ENCODE assay signal across 9 mouse cellular contexts in genomic region chr15:97135291-97135690, GRCm38 (mm10).
DNase-seq lines count a peak whose midpoint lies in the region; ATAC-seq lines count a peak whose summit lies in the region.
"Had no signal": no experiment of that assay in that cellular context is flagged by ENCODE, and none has a peak within 500 bp of the region (broad histone marks: within the 10 kb centered on the region; RNA-seq: fewer than 3 reads in every experiment).

No protein-coding gene starts in this region.

- no peak overlapping the region for H3K27ac ChIP-seq in forebrain, embryonic 11.5 days (ENCODE audit: low read depth, low read length)
- no peak overlapping the region for H3K27ac ChIP-seq in forebrain, embryonic 13.5 days
- H3K27ac ChIP-seq: liver, embryonic 15.5 days had no signal

- H3K36me3 ChIP-seq in forebrain, embryonic 11.5 days (ENCODE audit: control insufficient read depth, insufficient read depth, low read length) = no peaks in the 10 kb centered on the region
- no peaks in the 10 kb centered on the region for H3K36me3 ChIP-seq in forebrain, embryonic 13.5 days (ENCODE audit: poor library complexity, severe bottlenecking)
- H3K36me3 ChIP-seq: liver, embryonic 15.5 days had no signal

- H3K9me3 ChIP-seq in forebrain, embryonic 11.5 days (ENCODE audit: control insufficient read depth, low read length) = no peaks in the 10 kb centered on the region; the same call in 1 of the 2 replicates
- peaks cover 6% of the 10 kb centered on the region for H3K9me3 ChIP-seq in forebrain, embryonic 13.5 days (replicated peaks)
- H3K9me3 ChIP-seq: liver, embryonic 15.5 days had no signal

- no peaks in the 10 kb centered on the region for H3K27me3 ChIP-seq in forebrain, embryonic 11.5 days (ENCODE audit: control insufficient read depth, insufficient read depth, low read length)
- no peaks in the 10 kb centered on the region for H3K27me3 ChIP-seq in forebrain, embryonic 13.5 days
- H3K27me3 ChIP-seq: liver, embryonic 15.5 days had no signal

- WGBS in forebrain, embryonic 11.5 days = 11% methylated on average over 11 of the region's 11 CpGs
- WGBS in forebrain, embryonic 13.5 days = 11% methylated on average over 11 of the region's 11 CpGs

- no peak overlapping the region for H3K4me2 ChIP-seq in forebrain, embryonic 11.5 days (ENCODE audit: low read depth, low read length, severe bottlenecking)
- H3K4me2 ChIP-seq in forebrain, embryonic 13.5 days = no peak overlapping the region
- H3K4me2 ChIP-seq: liver, embryonic 15.5 days had no signal

- no peaks in the 10 kb centered on the region for H3K4me1 ChIP-seq in forebrain, embryonic 11.5 days (replicated peaks; ENCODE audit: control insufficient read depth, insufficient read depth, low read length)
- H3K4me1 ChIP-seq in forebrain, embryonic 13.5 days = no peaks in the 10 kb centered on the region
- H3K4me1 ChIP-seq: liver, embryonic 15.5 days had no signal

- H3K9ac ChIP-seq in forebrain, embryonic 11.5 days (ENCODE audit: low read length) = no peak overlapping the region
- no peak overlapping the region for H3K9ac ChIP-seq in forebrain, embryonic 13.5 days
- H3K9ac ChIP-seq: liver, embryonic 15.5 days had no signal

- no peak overlapping the region for H3K4me3 ChIP-seq in forebrain, embryonic 11.5 days (ENCODE audit: low read depth, low read length)
- no peak overlapping the region for H3K4me3 ChIP-seq in forebrain, embryonic 13.5 days
- H3K4me3 ChIP-seq: liver, embryonic 15.5 days had no signal

- DNase-seq in forebrain, embryonic 11.5 days (ENCODE audit: low spot score) = peak; percentile 56
- DNase-seq in A20 (ENCODE audit: low read depth, low spot score) = peak; percentile 73
- DNase-seq in adrenal gland, postnatal 25 days = peak; percentile 20
- peak; percentile 60 for DNase-seq in kidney, adult 9 months
- peak; percentile 21 to 55 for DNase-seq in lung, adult 18-20 months
- peak; percentile 65 for DNase-seq in skeletal muscle tissue, adult 2 months (ENCODE audit: low read depth, low spot score)

- no peak for ATAC-seq in forebrain, embryonic 11.5 days (replicated peaks; ENCODE audit: low FRiP score)
- ATAC-seq in forebrain, embryonic 13.5 days = no peak
- ATAC-seq in frontal cortex, adult (ENCODE audit: low TSS enrichment) = peak; percentile 69; the same call in 1 of the 2 replicates

Comparison
In these comparisons a context has a peak if more than half of its experiments do, and no peak if none do; other contexts are left out.
1. DNase-seq: peak in every context shown above with its lines; median percentile 73 in A20; 65 in skeletal muscle tissue, adult 2 months; 60 in kidney, adult 9 months; 56 in forebrain, embryonic 11.5 days; 38 in lung, adult 18-20 months; 20 in adrenal gland, postnatal 25 days.